ENCODE assay signal across 17 mouse cellular contexts in the genomic region with DNA sequence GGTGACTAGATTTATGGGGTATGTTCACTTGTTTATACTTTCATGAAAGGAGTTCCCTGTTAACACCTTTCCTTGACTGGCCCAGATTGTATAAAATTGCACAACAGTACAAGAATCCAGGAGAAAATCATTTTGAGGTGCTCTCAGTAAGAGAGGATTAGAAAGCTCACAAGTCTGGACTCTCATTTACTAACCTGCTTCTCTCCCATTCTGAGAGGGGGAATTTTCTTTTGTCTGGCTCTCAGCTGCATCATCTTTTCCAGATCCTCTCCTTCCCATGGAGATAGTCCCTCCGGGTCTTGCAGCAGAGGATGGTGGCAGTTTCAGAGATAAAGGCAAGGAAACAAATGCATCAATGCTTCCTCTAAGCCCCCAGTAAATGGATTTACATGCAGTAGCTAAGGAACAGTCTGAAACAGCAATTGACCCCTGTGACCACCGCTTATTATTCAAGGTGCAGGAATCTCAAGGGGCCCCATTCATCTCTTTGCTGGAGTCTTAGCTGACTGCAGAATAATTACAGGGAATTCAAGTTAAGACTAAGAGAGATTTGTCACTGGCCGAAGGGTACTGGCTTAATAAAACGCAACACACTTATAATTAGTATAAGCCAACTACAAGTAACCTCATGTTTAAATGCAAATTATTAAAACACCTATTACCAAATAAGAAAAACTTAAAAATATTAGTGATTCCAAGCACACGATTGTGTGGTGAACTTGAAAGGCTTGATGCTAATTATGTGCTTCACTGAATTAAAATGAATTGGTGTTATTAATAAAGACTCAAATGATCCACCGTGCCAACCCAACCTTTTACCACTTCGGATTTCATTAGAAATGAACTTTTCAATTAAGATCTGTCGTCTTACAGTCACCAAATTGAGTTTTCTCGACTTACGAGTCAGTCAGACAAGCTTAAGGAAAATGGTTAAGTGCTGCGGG.
DNase-seq lines count a peak whose midpoint lies in the region; ATAC-seq and TF ChIP-seq lines count a peak whose summit lies in the region.
"Had no signal": no experiment of that assay in that cellular context is flagged by ENCODE, and none has a peak within 500 bp of the region (broad histone marks: within the 10 kb centered on the region; RNA-seq: fewer than 3 reads in every experiment).

No protein-coding gene starts in this region.

- 59% methylated on average over 11 of the region's 11 CpGs for WGBS in limb, embryonic 14.5 days
- 53% methylated on average over 11 of the region's 11 CpGs for WGBS in limb, embryonic 10.5 days
- WGBS in hindbrain, embryonic 12.5 days, result 30% methylated on average over 11 of the region's 11 CpGs
- WGBS in midbrain, embryonic 15.5 days, result 8% methylated on average over 11 of the region's 11 CpGs
- 67% methylated on average over 11 of the region's 11 CpGs for WGBS in kidney, adult 2 months
- 69% methylated on average over 11 of the region's 11 CpGs for WGBS in liver, postnatal 0 days (ENCODE audit: insufficient replicate concordance)

- H3K4me2 ChIP-seq in limb, embryonic 14.5 days (replicated peaks; ENCODE audit: low read depth, low read length, severe bottlenecking), result no peak overlapping the region
- H3K4me2 ChIP-seq in hindbrain, embryonic 12.5 days (replicated peaks), result no peak overlapping the region
- H3K4me2 ChIP-seq in midbrain, embryonic 15.5 days, result no peak overlapping the region
- no peak overlapping the region for H3K4me2 ChIP-seq in liver, postnatal 0 days (ENCODE audit: low read depth, low read length)
- H3K4me2 ChIP-seq: embryonic facial prominence, embryonic 15.5 days; liver, embryonic 11.5 days had no signal

- H3K9me3 ChIP-seq in limb, embryonic 14.5 days (ENCODE audit: control insufficient read depth, low read length), result no peaks in the 10 kb centered on the region
- no peaks in the 10 kb centered on the region for H3K9me3 ChIP-seq in limb, embryonic 10.5 days (replicated peaks)
- H3K9me3 ChIP-seq in hindbrain, embryonic 12.5 days (replicated peaks), result no peaks in the 10 kb centered on the region; the same call in 1 of the 2 replicates
- no peaks in the 10 kb centered on the region for H3K9me3 ChIP-seq in midbrain, embryonic 15.5 days
- H3K9me3 ChIP-seq in liver, postnatal 0 days (ENCODE audit: low read length), result no peaks in the 10 kb centered on the region
- H3K9me3 ChIP-seq: embryonic facial prominence, embryonic 15.5 days had no signal

- no peaks in the 10 kb centered on the region for H3K27me3 ChIP-seq in limb, embryonic 14.5 days (ENCODE audit: control insufficient read depth, insufficient read depth, low read length)
- no peaks in the 10 kb centered on the region for H3K27me3 ChIP-seq in limb, embryonic 10.5 days (ENCODE audit: low read depth, poor library complexity, severe bottlenecking)
- H3K27me3 ChIP-seq in hindbrain, embryonic 12.5 days, result no peaks in the 10 kb centered on the region
- H3K27me3 ChIP-seq in midbrain, embryonic 15.5 days (replicated peaks), result no peaks in the 10 kb centered on the region
- H3K27me3 ChIP-seq in kidney, adult 2 months (replicated peaks; ENCODE audit: control insufficient read depth, insufficient read depth, low read length), result no peaks in the 10 kb centered on the region
- H3K27me3 ChIP-seq in liver, postnatal 0 days (ENCODE audit: insufficient read depth, low read length), result no peaks in the 10 kb centered on the region
- H3K27me3 ChIP-seq: embryonic facial prominence, embryonic 15.5 days had no signal

- no peak overlapping the region for H3K4me3 ChIP-seq in limb, embryonic 14.5 days (replicated peaks; ENCODE audit: low read length)
- H3K4me3 ChIP-seq in limb, embryonic 10.5 days, result no peak overlapping the region
- no peak overlapping the region for H3K4me3 ChIP-seq in hindbrain, embryonic 12.5 days
- no peak overlapping the region for H3K4me3 ChIP-seq in midbrain, embryonic 15.5 days
- H3K4me3 ChIP-seq in kidney, adult 2 months (ENCODE audit: insufficient read depth, low read depth, low read length), result no peak overlapping the region
- no peak overlapping the region for H3K4me3 ChIP-seq in liver, postnatal 0 days (ENCODE audit: low read depth, low read length)
- H3K4me3 ChIP-seq: embryonic facial prominence, embryonic 15.5 days; layer of hippocampus, adult 2 months had no signal

- 0 out of 2 replicates have a peak overlapping the region, but pooled peaks have one; percentile 4 for H3K9ac ChIP-seq in limb, embryonic 14.5 days (ENCODE audit: low read depth, low read length, severe bottlenecking)
- no peak overlapping the region for H3K9ac ChIP-seq in hindbrain, embryonic 12.5 days
- H3K9ac ChIP-seq in midbrain, embryonic 15.5 days, result no peak overlapping the region
- H3K9ac ChIP-seq in liver, postnatal 0 days (replicated peaks), result no peak overlapping the region
- H3K9ac ChIP-seq: embryonic facial prominence, embryonic 15.5 days had no signal

- no peak for ATAC-seq in limb, embryonic 14.5 days (ENCODE audit: low FRiP score, low read depth)
- ATAC-seq in hindbrain, embryonic 12.5 days (ENCODE audit: low FRiP score), result peak; percentile 81
- ATAC-seq in midbrain, embryonic 15.5 days (replicated peaks), result peak; percentile 77
- ATAC-seq in liver, postnatal 0 days, result no peak

- no peaks in the 10 kb centered on the region for H3K4me1 ChIP-seq in limb, embryonic 14.5 days (ENCODE audit: control insufficient read depth, insufficient read depth, low read length)
- peaks cover 5% of the 10 kb centered on the region; the same call in 1 of the 2 replicates for H3K4me1 ChIP-seq in limb, embryonic 10.5 days
- H3K4me1 ChIP-seq in hindbrain, embryonic 12.5 days, result peaks cover 8% of the 10 kb centered on the region
- peaks cover 10% of the 10 kb centered on the region for H3K4me1 ChIP-seq in midbrain, embryonic 15.5 days
- H3K4me1 ChIP-seq in kidney, adult 2 months (ENCODE audit: control insufficient read depth, insufficient read depth, low read length), result no peaks in the 10 kb centered on the region
- H3K4me1 ChIP-seq in liver, postnatal 0 days (ENCODE audit: insufficient read depth), result no peaks in the 10 kb centered on the region
- H3K4me1 ChIP-seq: embryonic facial prominence, embryonic 15.5 days had no signal

- TF ChIP-seq POLR2A in limb, embryonic 14.5 days (IDR thresholded peaks at IDR 0.05; ENCODE audit: borderline replicate concordance, extremely low read depth, insufficient read depth, insufficient read length), result no peak
- no peak for TF ChIP-seq POLR2A in kidney, adult 2 months (IDR thresholded peaks at IDR 0.05; ENCODE audit: low read depth, low read length)

- intact Hi-C loops in left cerebral cortex, postnatal 4 days (cut with DNase I), result no loop called here

- no peak for DNase-seq in limb, embryonic 14.5 days (ENCODE audit: low spot score)
- DNase-seq in limb, embryonic 10.5 days (ENCODE audit: low spot score), result no peak
- DNase-seq in cerebellum, adult 11 months, result no peak
- DNase-seq in kidney, adult 2 months, result no peak
- DNase-seq in left cerebral cortex, postnatal 4 days, result no peak
- DNase-seq in liver, postnatal 0 days, result no peak
- DNase-seq: adrenal gland, adult 8-10 months; heart, postnatal 36 days; kidney, adult 9 months; lung, postnatal 36 days; right cerebral cortex, adult 18-20 months; thymus, adult 18-20 months had no signal

- TF ChIP-seq EP300 in liver, postnatal 0 days (IDR thresholded peaks at IDR 0.05; ENCODE audit: low read depth), result no peak

- no peaks in the 10 kb centered on the region for H3K36me3 ChIP-seq in limb, embryonic 14.5 days (ENCODE audit: control insufficient read depth, insufficient read depth, low read length)
- no peaks in the 10 kb centered on the region for H3K36me3 ChIP-seq in limb, embryonic 10.5 days
- H3K36me3 ChIP-seq in hindbrain, embryonic 12.5 days, result no peaks in the 10 kb centered on the region
- H3K36me3 ChIP-seq in midbrain, embryonic 15.5 days (replicated peaks), result no peaks in the 10 kb centered on the region
- no peaks in the 10 kb centered on the region for H3K36me3 ChIP-seq in kidney, adult 2 months (ENCODE audit: control insufficient read depth, insufficient read depth, low read length)
- no peaks in the 10 kb centered on the region for H3K36me3 ChIP-seq in liver, postnatal 0 days (replicated peaks; ENCODE audit: insufficient read depth, low read length)
- H3K36me3 ChIP-seq: embryonic facial prominence, embryonic 15.5 days had no signal

- no peak for TF ChIP-seq CTCF in kidney, adult 2 months (conservative IDR thresholded peaks at IDR 0.05; ENCODE audit: insufficient read depth, insufficient read length, low read depth, low read length)
- TF ChIP-seq CTCF in liver, postnatal 0 days (IDR thresholded peaks at IDR 0.05; ENCODE audit: low read depth), result no peak

- no peak overlapping the region for H3K27ac ChIP-seq in limb, embryonic 14.5 days (replicated peaks; ENCODE audit: low read depth, low read length)
- H3K27ac ChIP-seq in limb, embryonic 10.5 days, result no peak overlapping the region
- peak overlapping the region; percentile 53; the same call in 1 of the 2 replicates for H3K27ac ChIP-seq in hindbrain, embryonic 12.5 days
- H3K27ac ChIP-seq in midbrain, embryonic 15.5 days, result peak overlapping the region; percentile 30
- no peak overlapping the region for H3K27ac ChIP-seq in kidney, adult 2 months (ENCODE audit: insufficient read depth, low read depth, low read length)
- H3K27ac ChIP-seq in liver, postnatal 0 days (ENCODE audit: low read depth), result no peak overlapping the region
- H3K27ac ChIP-seq: embryonic facial prominence, embryonic 15.5 days; layer of hippocampus, adult 2 months had no signal

Comparison
In these comparisons a context has a peak if more than half of its experiments do, and no peak if none do; other contexts are left out.
1. ATAC-seq: peak in hindbrain, embryonic 12.5 days (single experiment) and midbrain, embryonic 15.5 days (single experiment); none in limb, embryonic 14.5 days (single experiment) and liver, postnatal 0 days (single experiment).
2. H3K27ac ChIP-seq: peak in hindbrain, embryonic 12.5 days (single experiment) and midbrain, embryonic 15.5 days (single experiment); none in limb, embryonic 14.5 days (single experiment), limb, embryonic 10.5 days (single experiment), kidney, adult 2 months (single experiment) and liver, postnatal 0 days (single experiment).